Mouse (Mus musculus): Measurements from ENCODE around the gene Gcfc2.

Gene Gcfc2

GRCm38 (mm10) chr6:81975971-81976621 lies 52.6 kb downstream of the Gcfc2 start:
- peak in 1 of 2 experiments; percentile 54 for DNase-seq (ENCODE audit: low spot score in 2 of 2)

GRCm38 (mm10) chr6:81979286-81979685 lies 55.8 kb downstream of the Gcfc2 start:
- DNase-seq (ENCODE audit: low spot score in 2 of 2) = no peak

GRCm38 (mm10) chr6:81986171-81986570 lies 62.7 kb downstream of the Gcfc2 start:
- no peak for DNase-seq (ENCODE audit: low spot score in 2 of 2)

- no peak for DNase-seq (ENCODE audit: low spot score in 2 of 2)
Measured at GRCm38 (mm10) chr6:81986599-81986998, 63.1 kb downstream of the Gcfc2 start.

- peak; percentile 65 to 68 for DNase-seq (ENCODE audit: low spot score in 2 of 2)
Measured at GRCm38 (mm10) chr6:81987010-81987409, 63.5 kb downstream of the Gcfc2 start.

DNA sequence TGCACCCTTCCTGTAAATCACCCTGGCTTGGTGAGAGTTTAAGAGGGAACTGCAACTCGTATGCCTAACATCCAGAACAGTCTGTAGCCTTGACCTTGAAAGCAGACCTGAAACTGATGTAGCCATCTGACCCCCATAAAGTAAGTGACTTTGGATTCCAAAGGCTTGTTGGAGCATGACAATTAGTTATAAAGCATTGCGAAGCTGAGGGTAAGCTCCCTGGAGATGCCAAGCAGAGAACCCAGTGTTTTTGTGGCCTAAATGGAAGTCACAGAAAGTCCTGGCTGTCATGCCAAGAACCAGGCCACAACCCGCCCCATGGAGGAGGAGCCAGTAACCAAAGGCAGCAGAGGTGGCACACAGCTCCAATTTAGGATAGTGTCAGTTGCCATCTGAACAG lies 64.1 kb downstream of the Gcfc2 start:
- no peak for DNase-seq (ENCODE audit: low spot score in 2 of 2)

- DNase-seq (ENCODE audit: low spot score in 2 of 2) = no peak
Measured at GRCm38 (mm10) chr6:81988341-81988740, 64.9 kb downstream of the Gcfc2 start.

- no peak for DNase-seq (ENCODE audit: low spot score in 2 of 2)
Measured at GRCm38 (mm10) chr6:81990049-81990810, 66.8 kb downstream of the Gcfc2 start.
